Mouse (Mus musculus): Measurements from ENCODE around the gene Camkmt. TPM values are rescaled to one million over a fixed set of nuclear protein-coding genes. Genes with fewer than 3 reads are reported as not detected.

Gene Camkmt
- polyA plus RNA-seq, 1 experiment = 4.8 TPM

DNA sequence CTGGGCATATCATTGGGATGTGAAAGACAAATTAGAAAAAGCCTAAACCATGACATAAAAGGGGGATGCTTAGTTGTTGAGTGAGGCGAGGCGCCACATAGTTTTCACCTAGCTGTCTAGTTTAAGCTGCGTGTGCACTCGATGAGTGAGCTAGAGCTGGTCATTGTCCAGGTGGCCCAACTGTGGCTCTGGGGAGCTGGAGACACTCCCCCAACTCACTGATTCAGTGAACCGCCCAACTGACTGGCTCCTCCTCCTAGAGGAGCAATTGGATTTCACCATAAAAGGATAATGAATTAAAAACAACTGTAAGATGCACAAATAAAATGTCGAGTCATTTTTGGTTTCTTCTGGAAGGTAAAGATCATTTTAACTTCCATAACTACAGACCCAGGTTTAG lies 1.3 kb upstream of the Camkmt start:
- Histone ChIP-seq H3K4me3 (ENCODE audit: control insufficient read depth, low read depth, low read length) (peak overlapping the region; percentile 39), H3K27ac (ENCODE audit: control insufficient read depth, insufficient read depth, low read depth, low read length) (no peak overlapping the region), H3K4me1 (ENCODE audit: control insufficient read depth, insufficient read depth, low read length) (peaks cover 2% of the 10 kb centered on the region; the same call in 1 of the 2 replicates), H3K36me3 (ENCODE audit: control insufficient read depth, insufficient read depth, low read length) (no peaks in the 10 kb centered on the region), H3K27me3 (ENCODE audit: control insufficient read depth, insufficient read depth, low read length) (no peaks in the 10 kb centered on the region)
- no peak for TF ChIP-seq CTCF (IDR thresholded peaks at IDR 0.05; ENCODE audit: control insufficient read depth, insufficient read depth, insufficient replicate concordance, low read depth, low read length)
- no peak for TF ChIP-seq POLR2A (IDR thresholded peaks at IDR 0.05; ENCODE audit: control insufficient read depth, low read depth, low read length)

DNA sequence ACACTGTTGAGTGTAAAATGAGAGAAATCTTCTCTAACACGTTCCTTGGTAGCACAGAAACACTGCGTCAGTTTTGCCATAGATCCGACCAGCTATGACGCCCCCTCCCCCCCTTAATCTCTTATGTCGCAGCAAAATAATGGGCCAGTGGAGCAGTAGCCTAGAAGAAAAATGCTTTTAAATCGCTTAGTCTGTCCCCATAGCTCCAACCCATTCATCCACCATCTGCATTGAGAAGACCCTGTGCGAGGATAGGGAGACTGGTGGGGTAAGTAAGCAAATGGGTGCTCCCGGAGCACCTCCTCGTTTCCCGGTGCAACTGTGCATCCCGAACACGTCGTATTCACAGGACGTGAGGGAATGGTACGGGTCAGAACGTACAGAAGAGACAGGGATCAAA lies 731 bp upstream of the Camkmt start:
- Histone ChIP-seq H3K4me3 (ENCODE audit: control insufficient read depth, low read depth, low read length) (peak overlapping the region; percentile 92), H3K36me3 (ENCODE audit: control insufficient read depth, insufficient read depth, low read length) (no peaks in the 10 kb centered on the region), H3K27ac (ENCODE audit: control insufficient read depth, insufficient read depth, low read depth, low read length) (peak overlapping the region; percentile 88), H3K27me3 (ENCODE audit: control insufficient read depth, insufficient read depth, low read length) (no peaks in the 10 kb centered on the region), H3K4me1 (ENCODE audit: control insufficient read depth, insufficient read depth, low read length) (peaks cover 2% of the 10 kb centered on the region; the same call in 1 of the 2 replicates)
- TF ChIP-seq CTCF (IDR thresholded peaks at IDR 0.05; ENCODE audit: control insufficient read depth, insufficient read depth, insufficient replicate concordance, low read depth, low read length) = no peak
- TF ChIP-seq POLR2A (IDR thresholded peaks at IDR 0.05; ENCODE audit: control insufficient read depth, low read depth, low read length) = no peak

DNA sequence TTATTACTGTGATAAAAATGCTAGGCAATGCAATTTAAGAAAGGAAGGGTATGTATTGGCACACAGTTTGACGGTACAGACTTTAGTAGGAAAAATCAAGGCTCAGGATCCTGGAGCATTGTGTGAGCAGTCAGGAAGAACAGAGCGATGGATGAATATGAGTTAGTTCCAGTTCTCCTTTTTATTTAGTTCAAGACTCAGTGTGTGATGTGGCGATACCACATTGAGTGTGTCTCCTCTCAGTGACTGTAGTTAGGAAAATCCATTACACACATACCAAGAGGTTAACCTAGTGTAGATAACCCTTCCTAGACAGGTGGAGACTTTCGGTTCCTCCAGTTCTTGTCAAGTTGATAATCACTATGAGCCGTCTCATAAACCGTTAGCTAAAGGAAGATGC lies 1.4 kb downstream of the Camkmt start:
- H3K4me3 ChIP-seq (ENCODE audit: control insufficient read depth, low read depth, low read length) = peak overlapping the region; percentile 25; the same call in 1 of the 2 replicates

DNA sequence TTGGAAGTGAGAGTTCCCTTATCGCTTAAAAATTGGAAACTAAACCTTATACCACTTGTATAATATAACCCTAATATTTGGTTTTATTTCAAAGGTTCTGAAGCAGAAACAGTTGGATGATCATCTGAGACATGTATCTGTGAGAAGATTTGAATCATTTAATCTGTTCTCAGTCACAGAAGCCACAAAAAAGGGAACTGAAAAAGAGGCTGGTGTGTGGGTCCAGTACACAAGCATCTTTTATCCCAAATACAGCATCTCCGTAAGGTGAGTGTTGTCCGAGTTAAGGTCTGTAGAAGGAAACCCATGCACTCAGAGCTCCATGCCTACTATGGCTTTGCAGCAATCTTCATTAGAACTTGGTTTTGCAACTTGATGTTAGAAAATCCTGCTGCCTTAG lies 6.0 kb downstream of the Camkmt start:
- Histone ChIP-seq H3K4me1 (ENCODE audit: control insufficient read depth, insufficient read depth, low read length) (no peaks in the 10 kb centered on the region), H3K27me3 (ENCODE audit: control insufficient read depth, insufficient read depth, low read length) (no peaks in the 10 kb centered on the region), H3K4me3 (ENCODE audit: control insufficient read depth, low read depth, low read length) (no peak overlapping the region), H3K27ac (ENCODE audit: control insufficient read depth, insufficient read depth, low read depth, low read length) (no peak overlapping the region), H3K36me3 (ENCODE audit: control insufficient read depth, insufficient read depth, low read length) (no peaks in the 10 kb centered on the region)
- TF ChIP-seq POLR2A (IDR thresholded peaks at IDR 0.05; ENCODE audit: control insufficient read depth, low read depth, low read length) (no peak), CTCF (IDR thresholded peaks at IDR 0.05; ENCODE audit: control insufficient read depth, insufficient read depth, insufficient replicate concordance, low read depth, low read length) (no peak)

More for the DNA sequence above, 1.4 kb downstream of the Camkmt start:
- Histone ChIP-seq H3K36me3 (ENCODE audit: control insufficient read depth, insufficient read depth, low read length) (no peaks in the 10 kb centered on the region), H3K27me3 (ENCODE audit: control insufficient read depth, insufficient read depth, low read length) (no peaks in the 10 kb centered on the region), H3K27ac (ENCODE audit: control insufficient read depth, insufficient read depth, low read depth, low read length) (no peak overlapping the region), H3K4me1 (ENCODE audit: control insufficient read depth, insufficient read depth, low read length) (peaks cover 2% of the 10 kb centered on the region; the same call in 1 of the 2 replicates)
- TF ChIP-seq POLR2A (IDR thresholded peaks at IDR 0.05; ENCODE audit: control insufficient read depth, low read depth, low read length) = no peak
- no peak for TF ChIP-seq CTCF (IDR thresholded peaks at IDR 0.05; ENCODE audit: control insufficient read depth, insufficient read depth, insufficient replicate concordance, low read depth, low read length)

DNA sequence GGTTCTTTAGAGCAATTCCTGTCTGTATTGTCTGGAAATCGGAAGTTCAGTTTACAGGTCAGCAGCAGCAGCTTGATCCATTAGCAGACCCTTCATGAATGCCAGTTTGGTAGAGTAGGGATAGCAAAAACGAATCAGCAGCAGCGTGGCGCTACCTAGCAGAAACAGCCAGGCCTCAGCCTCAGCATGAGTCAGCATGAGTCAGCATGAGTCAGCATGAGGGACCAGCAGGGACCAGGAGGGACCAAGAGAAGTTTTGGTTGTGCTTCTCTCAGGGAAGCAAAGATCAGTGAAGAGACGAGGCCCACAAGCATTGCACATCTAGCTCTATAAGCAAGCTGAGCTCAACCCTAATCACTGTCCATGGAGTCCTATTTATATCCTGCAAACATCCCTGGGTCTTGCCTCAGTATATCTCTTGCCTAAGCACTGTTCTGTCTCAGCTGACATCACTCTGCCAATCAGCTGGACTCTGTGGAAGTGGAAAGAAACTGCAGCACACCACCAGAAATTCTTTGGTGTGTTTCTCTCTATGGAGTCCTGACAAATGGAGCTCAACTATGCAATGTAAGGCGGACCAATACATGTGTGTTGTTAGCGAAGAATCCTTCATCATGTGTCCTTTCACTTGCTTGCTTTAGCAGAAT lies 8.4 kb downstream of the Camkmt start:
- no peak overlapping the region for H3K4me3 ChIP-seq (ENCODE audit: control insufficient read depth, low read depth, low read length)
- no peak overlapping the region for H3K27ac ChIP-seq (ENCODE audit: control insufficient read depth, insufficient read depth, low read depth, low read length)
- H3K4me1 ChIP-seq (ENCODE audit: control insufficient read depth, insufficient read depth, low read length) = no peaks in the 10 kb centered on the region
- TF ChIP-seq CTCF (IDR thresholded peaks at IDR 0.05; ENCODE audit: control insufficient read depth, insufficient read depth, insufficient replicate concordance, low read depth, low read length) = no peak
- no peak for TF ChIP-seq POLR2A (IDR thresholded peaks at IDR 0.05; ENCODE audit: control insufficient read depth, low read depth, low read length)
- H3K36me3 ChIP-seq (ENCODE audit: control insufficient read depth, insufficient read depth, low read length) = no peaks in the 10 kb centered on the region
- H3K27me3 ChIP-seq (ENCODE audit: control insufficient read depth, insufficient read depth, low read length) = no peaks in the 10 kb centered on the region

DNA sequence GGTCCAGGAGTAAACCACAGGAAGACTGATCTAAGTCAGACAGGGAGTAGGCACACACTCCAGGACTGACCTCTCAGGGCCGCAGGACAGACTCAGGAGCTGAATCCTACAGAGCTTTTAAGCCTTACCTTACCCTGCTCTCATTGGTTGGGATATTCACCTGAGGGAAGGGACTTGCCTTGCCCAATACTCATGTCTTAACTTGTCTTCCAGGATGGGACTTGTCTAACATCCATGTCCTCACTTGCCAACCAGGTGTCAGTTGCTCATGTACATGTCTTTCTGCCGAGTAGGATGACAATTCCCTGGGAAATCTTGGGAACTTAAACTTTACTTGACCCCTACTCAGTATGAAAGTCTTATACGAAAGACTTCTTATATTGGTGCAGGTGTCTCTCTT lies 9.9 kb downstream of the Camkmt start:
- Histone ChIP-seq H3K36me3 (ENCODE audit: control insufficient read depth, insufficient read depth, low read length) (no peaks in the 10 kb centered on the region), H3K4me1 (ENCODE audit: control insufficient read depth, insufficient read depth, low read length) (no peaks in the 10 kb centered on the region), H3K27ac (ENCODE audit: control insufficient read depth, insufficient read depth, low read depth, low read length) (no peak overlapping the region), H3K4me3 (ENCODE audit: control insufficient read depth, low read depth, low read length) (no peak overlapping the region), H3K27me3 (ENCODE audit: control insufficient read depth, insufficient read depth, low read length) (no peaks in the 10 kb centered on the region)
- TF ChIP-seq POLR2A (IDR thresholded peaks at IDR 0.05; ENCODE audit: control insufficient read depth, low read depth, low read length) (no peak), CTCF (IDR thresholded peaks at IDR 0.05; ENCODE audit: control insufficient read depth, insufficient read depth, insufficient replicate concordance, low read depth, low read length) (no peak)

DNA sequence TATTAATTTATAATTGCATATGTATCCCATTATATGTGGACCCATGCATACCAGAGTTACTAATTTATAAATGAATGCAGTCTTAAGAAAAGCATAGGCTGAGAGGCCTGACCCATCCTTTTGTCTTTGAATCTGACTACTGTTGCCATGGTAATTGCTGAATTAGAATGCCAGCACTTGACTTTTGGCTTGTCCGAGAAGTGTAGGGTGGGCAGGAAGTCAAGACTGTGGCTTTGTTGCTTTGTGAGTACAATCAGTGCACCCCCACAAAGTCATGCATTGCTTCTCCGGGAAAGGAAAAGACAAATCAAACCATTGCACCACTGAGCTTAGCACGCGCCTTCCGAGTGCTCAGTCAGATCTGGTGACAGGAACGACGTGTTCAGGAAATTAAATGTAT lies 11.4 kb downstream of the Camkmt start:
- no peak for TF ChIP-seq POLR2A (IDR thresholded peaks at IDR 0.05; ENCODE audit: control insufficient read depth, low read depth, low read length)
- TF ChIP-seq CTCF (IDR thresholded peaks at IDR 0.05; ENCODE audit: control insufficient read depth, insufficient read depth, insufficient replicate concordance, low read depth, low read length) = no peak
- Histone ChIP-seq H3K36me3 (ENCODE audit: control insufficient read depth, insufficient read depth, low read length) (no peaks in the 10 kb centered on the region), H3K27me3 (ENCODE audit: control insufficient read depth, insufficient read depth, low read length) (no peaks in the 10 kb centered on the region), H3K4me3 (ENCODE audit: control insufficient read depth, low read depth, low read length) (no peak overlapping the region), H3K27ac (ENCODE audit: control insufficient read depth, insufficient read depth, low read depth, low read length) (no peak overlapping the region), H3K4me1 (ENCODE audit: control insufficient read depth, insufficient read depth, low read length) (no peaks in the 10 kb centered on the region)
